In the genomic region with DNA sequence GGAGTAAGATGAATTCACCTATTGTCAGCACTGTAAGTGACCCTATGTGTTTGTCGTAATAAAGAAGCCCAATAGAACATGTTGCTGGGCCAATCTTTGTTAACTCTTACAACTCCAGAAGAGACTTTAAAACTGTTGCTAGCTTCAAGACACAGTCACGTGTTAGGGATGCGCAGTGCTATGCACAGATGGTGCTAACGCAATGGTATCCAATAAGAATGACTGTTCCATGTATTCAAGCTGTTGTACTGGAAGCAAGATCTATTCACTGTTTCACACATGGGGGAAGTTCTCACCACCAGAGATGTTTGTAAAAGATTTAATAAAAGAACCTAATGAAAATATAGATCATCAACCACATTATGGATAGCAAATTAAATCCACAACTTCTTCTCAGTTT, we compare ENCODE assay signal across 25 mouse cellular contexts.
A peak's percentile ranks its signal among the peaks of the same experiment; 100 is the strongest.
DNase-seq lines count a peak whose midpoint lies in the region; ATAC-seq and TF ChIP-seq lines count a peak whose summit lies in the region.
"Had no signal": no experiment of that assay in that cellular context is flagged by ENCODE, and none has a peak within 500 bp of the region (broad histone marks: within the 10 kb centered on the region; RNA-seq: fewer than 3 reads in every experiment).

No protein-coding gene starts in this region.

- no peaks in the 10 kb centered on the region for H3K36me3 ChIP-seq in forebrain, embryonic 16.5 days (ENCODE audit: control insufficient read depth, insufficient read depth)
- no peaks in the 10 kb centered on the region for H3K36me3 ChIP-seq in forebrain, embryonic 12.5 days (replicated peaks)
- H3K36me3 ChIP-seq: embryonic facial prominence, embryonic 10.5 days; embryonic facial prominence, embryonic 13.5 days; hindbrain, embryonic 12.5 days; hindbrain, embryonic 15.5 days had no signal

- peak; percentile 78 for ATAC-seq in forebrain, embryonic 16.5 days
- ATAC-seq in forebrain, embryonic 12.5 days (ENCODE audit: low FRiP score): no peak
- ATAC-seq: CD4-positive, CD25-positive, alpha-beta regulatory T cell, adult 4 months; intestine, postnatal 0 days had no signal

- H3K4me3 ChIP-seq in forebrain, embryonic 16.5 days (replicated peaks; ENCODE audit: low read length): no peak overlapping the region
- H3K4me3 ChIP-seq in forebrain, embryonic 12.5 days (replicated peaks): no peak overlapping the region
- H3K4me3 ChIP-seq in layer of hippocampus, adult 2 months: no peak overlapping the region
- H3K4me3 ChIP-seq: embryonic facial prominence, embryonic 10.5 days; embryonic facial prominence, embryonic 13.5 days; erythroblast, embryonic 14.5 days; gastrocnemius, adult 2 months; hindbrain, embryonic 12.5 days; hindbrain, embryonic 15.5 days had no signal

- no peak overlapping the region for H3K4me2 ChIP-seq in forebrain, embryonic 16.5 days (ENCODE audit: low read length)
- H3K4me2 ChIP-seq in forebrain, embryonic 12.5 days: no peak overlapping the region
- H3K4me2 ChIP-seq: embryonic facial prominence, embryonic 13.5 days; heart, embryonic 11.5 days; hindbrain, embryonic 12.5 days; hindbrain, embryonic 15.5 days had no signal

- no peak for DNase-seq in layer of hippocampus, adult 2 months (ENCODE audit: low spot score in 2 of 2)
- no peak for DNase-seq in layer of hippocampus, postnatal 25 days (ENCODE audit: extremely low spot score in 1 of 2, low spot score in 1 of 2)
- peak; percentile 25 for DNase-seq in brain, adult 2 months (ENCODE audit: low read depth, low spot score)
- peak; percentile 5 to 37 for DNase-seq in layer of hippocampus, postnatal 14 days (ENCODE audit: low spot score in 2 of 2)
- DNase-seq in kidney, postnatal 10 days: no peak
- DNase-seq: adrenal gland, adult 2 months; adrenal gland, postnatal 14 days; cerebellum, adult 11 months; cerebellum, adult 2 months; cerebellum, adult 9-11 months; cerebellum, postnatal 36 days; embryo, embryonic 11 days; gastrocnemius, adult 2 months; gastrocnemius, postnatal 14 days; heart, adult 11 months had no signal

- TF ChIP-seq CTCF in layer of hippocampus, adult 2 months (conservative IDR thresholded peaks at IDR 0.05): no peak

- peaks cover 7% of the 10 kb centered on the region for H3K4me1 ChIP-seq in forebrain, embryonic 16.5 days (replicated peaks; ENCODE audit: control insufficient read depth, insufficient read depth, low read length)
- H3K4me1 ChIP-seq in forebrain, embryonic 12.5 days: no peaks in the 10 kb centered on the region
- H3K4me1 ChIP-seq: embryonic facial prominence, embryonic 13.5 days; hindbrain, embryonic 12.5 days; hindbrain, embryonic 15.5 days had no signal

- 60% methylated on average over 4 of the region's 4 CpGs for WGBS in forebrain, embryonic 16.5 days
- 76% methylated on average over 4 of the region's 4 CpGs for WGBS in forebrain, embryonic 12.5 days

- no peaks in the 10 kb centered on the region for H3K9me3 ChIP-seq in forebrain, embryonic 16.5 days (ENCODE audit: control insufficient read depth, low read length)
- no peaks in the 10 kb centered on the region for H3K9me3 ChIP-seq in forebrain, embryonic 12.5 days
- H3K9me3 ChIP-seq: embryonic facial prominence, embryonic 10.5 days; embryonic facial prominence, embryonic 13.5 days; hindbrain, embryonic 12.5 days; hindbrain, embryonic 15.5 days had no signal

- no peaks in the 10 kb centered on the region for H3K27me3 ChIP-seq in forebrain, embryonic 16.5 days (replicated peaks; ENCODE audit: control insufficient read depth, insufficient read depth, low read length)
- H3K27me3 ChIP-seq in forebrain, embryonic 12.5 days: peaks cover 7% of the 10 kb centered on the region; the same call in 1 of the 2 replicates
- H3K27me3 ChIP-seq: embryonic facial prominence, embryonic 13.5 days; hindbrain, embryonic 12.5 days; hindbrain, embryonic 15.5 days had no signal

- no peak overlapping the region for H3K27ac ChIP-seq in forebrain, embryonic 16.5 days (ENCODE audit: low read length)
- H3K27ac ChIP-seq in forebrain, embryonic 12.5 days: no peak overlapping the region
- H3K27ac ChIP-seq in layer of hippocampus, adult 2 months: peak overlapping the region; percentile 70
- H3K27ac ChIP-seq: embryonic facial prominence, embryonic 10.5 days; embryonic facial prominence, embryonic 13.5 days; gastrocnemius, adult 2 months; hindbrain, embryonic 12.5 days; hindbrain, embryonic 15.5 days had no signal

- no peak overlapping the region for H3K9ac ChIP-seq in forebrain, embryonic 16.5 days (replicated peaks; ENCODE audit: low read depth, low read length)
- H3K9ac ChIP-seq in forebrain, embryonic 12.5 days: no peak overlapping the region
- H3K9ac ChIP-seq: embryonic facial prominence, embryonic 13.5 days; hindbrain, embryonic 12.5 days; hindbrain, embryonic 15.5 days had no signal

Comparison
In these comparisons a context has a peak if more than half of its experiments do, and no peak if none do; other contexts are left out.
1. DNase-seq: peak in brain, adult 2 months (single experiment) and layer of hippocampus, postnatal 14 days (2 of 2); none in layer of hippocampus, adult 2 months (0 of 2), layer of hippocampus, postnatal 25 days (0 of 2) and kidney, postnatal 10 days (single experiment).